Mouse (Mus musculus): Measurements from ENCODE around the gene Sel1l. TPM values are rescaled to one million over a fixed set of nuclear protein-coding genes. Genes with fewer than 3 reads are reported as not detected.

The Sel1l gene
- 100 to 1,000 TPM; 129 to 154 (median 146) TPM for total RNA-seq (2022)

DNA sequence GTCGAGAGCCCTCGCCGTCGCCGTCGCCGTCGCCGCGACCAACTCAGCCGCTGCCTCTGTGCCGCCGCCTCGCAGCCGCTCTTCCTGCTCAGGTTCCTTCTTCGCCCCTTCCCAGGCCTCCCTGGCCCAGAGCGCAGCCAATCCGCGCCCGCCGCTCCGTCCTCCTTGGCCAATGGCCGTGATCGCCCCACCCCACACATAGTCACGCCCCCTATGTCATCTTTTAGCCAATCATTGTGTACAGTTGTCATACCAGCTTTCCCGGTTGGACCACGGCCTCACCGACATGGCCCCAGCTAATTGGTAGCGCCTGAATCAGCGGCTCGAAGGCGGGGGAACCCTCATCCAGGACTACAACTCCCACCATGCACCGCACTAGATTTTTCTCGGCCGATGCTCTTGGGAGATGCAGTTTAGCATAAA, at the start of gene Sel1l:
TSS of gene Sel1l (minus strand) at position 113 of the 423 bp plus-strand sequence.
- peak; percentile 91 to 99 for DNase-seq (ENCODE audit: low spot score in 2 of 2)

DNA sequence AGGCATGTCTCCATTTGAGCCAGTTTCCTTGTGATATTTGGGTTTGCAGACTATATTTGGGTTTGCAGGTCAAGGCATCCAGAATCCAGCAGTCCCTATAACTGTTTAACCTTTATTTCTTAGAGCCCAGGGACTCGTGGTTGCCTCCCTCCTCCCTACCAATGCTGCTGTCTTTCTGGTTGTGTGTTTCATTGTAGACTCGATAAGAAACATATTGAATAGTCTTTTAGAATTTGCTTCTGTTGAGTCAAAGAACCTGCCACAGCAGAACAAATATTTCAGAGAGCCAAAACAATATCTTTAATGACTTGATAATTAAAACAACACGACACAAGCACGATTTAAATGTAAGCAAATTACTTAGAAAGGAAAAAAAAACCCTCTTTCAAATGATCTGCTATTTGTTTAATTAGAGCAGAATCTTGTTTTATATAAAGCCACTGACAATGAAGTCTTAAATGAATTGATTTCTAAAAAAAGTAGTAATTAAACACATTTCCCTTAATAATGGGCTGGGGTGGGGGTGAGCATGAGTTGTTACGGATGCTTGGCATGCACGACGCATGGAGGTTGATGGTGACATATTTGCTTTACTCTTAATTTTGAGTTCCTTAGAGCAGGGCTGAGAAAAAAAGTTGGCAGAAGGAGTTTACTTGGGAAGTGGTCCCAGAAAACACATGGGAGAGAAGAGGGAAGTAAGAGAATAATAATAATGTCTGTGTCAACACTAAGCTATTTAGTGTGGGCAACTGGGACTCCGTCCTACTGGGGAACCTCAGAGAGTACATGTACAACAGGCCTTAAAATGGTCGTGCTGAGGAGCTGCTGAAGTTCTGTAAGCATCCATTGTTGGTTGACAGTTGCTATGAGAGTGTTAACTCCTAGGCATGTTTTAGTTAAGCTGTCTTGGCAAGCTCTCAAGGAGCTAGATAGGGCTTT, 43.9 kb upstream of the Sel1l start:
- DNase-seq (ENCODE audit: low spot score in 2 of 2) = no peak

DNA sequence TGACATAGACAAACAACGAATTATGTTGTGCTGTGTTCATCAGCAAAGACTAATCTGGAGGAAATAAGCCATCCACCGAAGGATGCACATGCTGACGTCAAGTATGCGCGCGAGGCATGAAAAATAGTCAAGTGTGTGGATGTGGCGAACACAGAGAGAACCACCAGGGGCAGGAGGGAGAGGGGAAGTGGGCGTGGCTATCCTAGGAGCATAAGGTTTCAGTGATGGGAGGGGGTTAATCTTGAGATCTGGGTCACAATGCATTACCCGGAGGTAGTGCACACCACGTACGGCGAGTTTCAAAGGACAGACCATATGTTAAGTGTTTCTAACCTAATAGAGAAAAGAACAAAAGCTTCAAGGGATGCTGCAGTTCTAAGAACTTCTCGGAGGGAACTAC, 31.5 kb upstream of the Sel1l start:
- no peak for DNase-seq (ENCODE audit: low spot score in 2 of 2)

DNA sequence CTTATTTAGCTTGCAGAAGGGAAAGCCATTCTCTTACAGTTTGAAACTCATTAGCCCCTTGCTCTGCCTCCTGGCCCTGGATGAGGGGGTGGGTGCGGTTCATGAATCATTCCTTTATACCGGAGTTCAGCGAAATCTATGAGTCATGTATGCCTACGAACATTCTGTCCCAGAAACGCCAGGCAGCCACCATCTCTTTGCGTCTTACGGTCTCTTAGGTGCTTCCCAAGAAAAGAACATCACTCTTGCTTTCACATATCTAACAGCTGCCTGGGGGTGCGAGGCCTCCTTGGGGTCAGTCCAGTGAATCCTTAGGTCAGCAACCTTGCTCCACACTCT, 29.9 kb upstream of the Sel1l start:
- DNase-seq (ENCODE audit: low spot score in 2 of 2) = peak; percentile 46 to 87

DNA sequence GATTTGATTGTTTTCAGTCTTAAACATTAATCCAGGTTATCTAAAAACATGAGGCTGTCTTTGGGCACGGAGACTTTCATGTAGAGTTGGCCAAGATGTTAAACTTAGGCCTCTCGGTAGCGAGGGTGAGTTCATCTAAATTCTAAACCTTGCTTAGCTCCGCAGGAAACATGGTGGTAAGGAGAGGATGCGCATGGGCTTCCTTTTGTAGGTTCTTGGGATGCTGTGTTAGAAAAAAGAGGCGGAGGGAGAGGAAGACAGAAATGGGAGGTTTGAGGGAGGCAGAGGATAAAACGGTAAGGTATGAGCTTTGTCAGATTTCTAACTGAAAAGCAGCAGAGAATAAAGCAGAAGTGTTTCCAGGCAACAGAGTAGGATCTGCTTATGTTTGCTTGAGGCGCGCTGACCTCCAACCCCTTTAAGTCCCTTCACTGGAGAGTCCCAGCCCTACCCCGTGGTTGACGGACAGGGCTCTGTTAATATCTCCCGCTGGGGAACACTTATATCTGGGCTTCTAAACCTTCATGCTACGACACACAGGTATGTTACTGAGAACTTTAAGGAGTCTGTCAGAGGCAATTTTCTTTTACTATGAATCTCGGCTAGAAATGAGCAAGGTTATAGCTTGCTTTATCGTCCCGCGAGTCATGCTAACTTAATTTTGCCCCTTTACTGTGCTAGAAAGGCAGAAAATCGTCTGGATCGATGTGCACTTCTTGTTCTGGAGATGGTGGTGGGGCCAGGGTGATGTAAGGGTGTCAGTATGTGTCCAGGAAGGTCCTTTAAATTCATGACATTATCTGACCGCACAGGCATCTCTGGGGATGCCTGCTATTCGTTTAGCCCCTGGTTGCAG, 29.3 kb upstream of the Sel1l start:
- no peak for DNase-seq (ENCODE audit: low spot score in 2 of 2)

DNA sequence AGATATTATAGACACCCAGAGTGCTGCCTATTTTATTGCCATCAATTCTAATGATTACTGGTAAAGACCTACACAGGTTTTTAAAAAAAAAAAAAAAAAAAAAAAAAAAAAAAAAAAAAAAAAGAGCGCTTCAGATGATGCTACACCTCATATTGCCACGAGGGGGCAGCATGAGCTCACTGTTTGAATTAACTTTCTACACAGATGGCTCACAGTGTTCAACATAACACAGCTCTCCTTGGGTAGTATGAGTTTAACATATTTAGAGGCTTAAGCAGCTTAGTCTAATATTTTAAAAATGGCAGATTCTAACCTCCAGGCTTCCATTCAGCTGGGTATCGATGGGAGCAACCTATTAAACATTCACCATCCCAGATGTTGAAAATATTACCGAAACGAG, 28.7 kb upstream of the Sel1l start:
- no peak for DNase-seq (ENCODE audit: low spot score in 2 of 2)

DNA sequence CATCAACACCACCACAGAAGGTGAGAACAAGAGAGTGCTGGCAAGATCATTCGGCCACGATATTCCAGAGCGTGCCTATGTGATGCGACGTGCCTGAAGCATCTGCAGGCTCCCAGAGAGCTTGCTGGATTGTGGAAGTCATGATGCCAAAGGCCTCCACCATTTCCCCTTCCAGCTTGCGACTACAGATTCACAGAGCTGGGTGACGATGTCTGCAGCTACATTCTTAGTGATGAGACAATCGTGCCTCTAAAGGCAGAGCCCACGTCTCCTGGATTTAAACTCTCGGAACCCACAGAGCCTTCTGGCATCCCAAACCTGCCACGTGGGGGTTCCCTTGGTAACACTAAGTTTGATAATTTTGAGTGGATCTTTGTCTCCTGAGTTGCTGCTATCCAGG, 21.7 kb upstream of the Sel1l start:
- DNase-seq (ENCODE audit: low spot score in 2 of 2) = peak in 1 of 2 experiments; percentile 41

DNA sequence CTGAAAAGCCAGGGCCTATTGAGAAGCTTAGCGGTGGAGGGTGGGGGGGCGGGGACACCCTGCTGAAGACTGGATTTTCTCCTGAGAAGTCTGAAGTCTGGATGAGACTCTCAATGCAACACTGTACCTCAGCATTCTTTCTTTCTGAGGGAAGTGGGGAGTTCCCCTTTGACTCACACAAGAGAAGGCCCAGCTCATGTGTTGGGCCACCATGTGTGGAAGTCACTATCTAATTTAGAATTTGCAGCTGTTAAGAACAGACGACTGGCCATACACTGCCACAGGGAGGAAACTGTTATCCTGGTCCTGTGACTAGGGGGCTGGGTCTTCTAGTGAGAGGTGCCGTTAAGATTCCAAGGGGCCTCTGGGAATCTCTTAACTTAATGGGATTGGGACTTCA, 20.4 kb upstream of the Sel1l start:
- no peak for DNase-seq (ENCODE audit: low spot score in 2 of 2)

DNA sequence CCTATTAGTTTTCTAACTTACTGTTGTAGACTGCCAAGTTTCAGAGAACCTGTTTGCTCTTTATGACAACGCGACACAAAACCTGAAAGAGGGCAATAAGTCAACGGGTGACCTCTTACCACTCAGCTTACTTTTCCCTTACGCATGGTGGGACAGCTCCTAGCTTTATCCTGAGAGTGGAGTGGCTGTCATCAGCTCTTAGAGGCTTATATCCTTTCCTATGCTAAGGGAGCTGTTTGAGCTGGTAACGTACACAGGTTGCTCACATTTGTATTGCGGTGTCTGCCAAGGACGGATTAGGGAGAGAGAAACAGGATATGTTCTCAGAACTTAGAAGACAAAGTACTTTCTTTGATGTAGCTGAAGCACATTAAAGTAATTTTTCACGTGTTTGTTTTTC, 5.4 kb upstream of the Sel1l start:
- no peak for DNase-seq (ENCODE audit: low spot score in 2 of 2)

DNA sequence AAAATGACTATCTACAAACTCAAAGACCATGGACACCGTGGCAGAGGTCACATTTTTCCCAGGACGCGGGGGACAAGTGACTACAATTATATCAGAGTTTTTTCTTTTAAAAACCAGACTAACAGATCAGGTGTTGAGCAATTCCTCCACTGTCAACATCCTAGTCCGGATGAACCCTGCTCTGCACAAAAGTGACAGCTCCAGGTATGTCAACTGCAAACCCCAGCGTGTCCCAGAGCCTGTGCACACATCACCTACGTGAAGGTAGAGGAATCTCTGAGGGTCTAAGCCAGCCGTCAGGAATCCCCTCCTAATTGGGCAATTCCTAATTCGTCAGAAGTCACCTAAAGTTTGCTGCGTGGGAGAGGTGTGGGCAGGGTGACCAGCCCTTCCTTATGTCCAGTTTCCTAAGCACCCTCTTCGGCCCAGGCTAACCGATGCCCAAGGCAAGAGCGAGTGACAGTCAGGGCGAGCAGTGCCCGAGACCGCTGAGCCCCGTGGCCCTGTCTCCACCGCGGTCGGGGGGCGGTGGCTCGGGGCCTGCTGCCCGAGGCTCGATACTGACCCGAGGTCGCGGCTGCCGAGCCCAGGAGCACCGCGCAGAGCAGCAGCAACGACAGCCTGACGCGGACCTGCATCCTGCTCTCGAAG, 438 bp downstream of the Sel1l start:
- DNase-seq (ENCODE audit: low spot score in 2 of 2) = peak in 1 of 2 experiments; percentile 23

DNA sequence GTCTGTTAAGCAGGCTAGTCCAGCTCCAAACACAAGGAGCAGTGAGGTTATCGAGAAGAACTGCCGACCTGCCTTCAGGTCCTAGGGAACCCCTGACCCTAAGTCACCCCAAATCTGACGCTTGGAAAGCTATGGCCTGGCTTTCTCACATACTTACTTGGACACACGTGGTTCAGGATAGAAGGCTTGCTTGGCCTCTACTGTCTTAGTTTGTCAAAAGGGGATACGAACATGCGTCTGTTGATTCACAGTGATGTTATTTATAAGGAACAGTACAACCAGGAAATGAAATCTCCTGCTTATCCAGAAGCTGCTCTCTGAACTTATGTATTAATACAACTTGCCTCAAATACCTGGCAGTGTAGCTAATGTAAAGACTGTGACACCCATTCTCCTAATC, 2.9 kb downstream of the Sel1l start:
- DNase-seq (ENCODE audit: low spot score in 2 of 2) = no peak

DNA sequence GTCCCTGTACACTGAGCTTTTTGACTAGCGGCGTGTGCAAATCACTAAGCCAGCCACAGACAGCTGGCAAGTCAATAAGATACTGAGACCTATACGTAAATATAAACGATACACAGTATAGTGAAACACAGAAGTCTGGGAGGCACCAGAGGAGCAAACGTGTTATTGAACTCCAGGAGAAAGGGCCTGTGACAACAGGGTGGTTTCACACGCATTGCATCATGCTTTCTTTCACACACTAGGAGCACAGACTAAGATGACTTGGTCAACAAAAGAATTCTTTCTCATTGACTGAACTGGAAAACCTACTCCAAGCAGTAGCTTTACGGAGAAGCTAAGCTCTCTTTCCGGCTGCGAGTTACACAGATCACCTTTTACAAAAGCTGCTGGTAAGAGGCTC, 3.6 kb downstream of the Sel1l start:
- DNase-seq (ENCODE audit: low spot score in 2 of 2) = no peak

DNA sequence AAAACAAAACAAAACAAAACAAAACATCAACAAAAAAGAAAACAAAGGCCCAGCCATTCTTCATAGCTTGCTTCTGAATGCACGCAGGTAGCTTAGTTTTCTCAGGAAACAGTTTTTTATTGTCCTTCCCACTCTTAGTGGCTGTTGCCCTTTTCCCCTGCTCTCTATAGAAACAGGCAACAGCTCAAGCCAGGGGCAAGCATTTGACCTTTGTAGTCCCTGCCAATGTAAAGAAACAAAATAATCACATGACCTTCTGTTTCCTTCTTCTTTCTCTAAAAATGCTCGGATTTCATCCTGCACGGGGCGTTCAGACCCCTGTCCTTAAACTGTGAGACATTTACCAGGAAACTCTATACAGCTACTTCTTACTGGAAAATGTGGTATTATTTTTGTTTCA, 4.4 kb downstream of the Sel1l start:
- no peak for DNase-seq (ENCODE audit: low spot score in 2 of 2)

DNA sequence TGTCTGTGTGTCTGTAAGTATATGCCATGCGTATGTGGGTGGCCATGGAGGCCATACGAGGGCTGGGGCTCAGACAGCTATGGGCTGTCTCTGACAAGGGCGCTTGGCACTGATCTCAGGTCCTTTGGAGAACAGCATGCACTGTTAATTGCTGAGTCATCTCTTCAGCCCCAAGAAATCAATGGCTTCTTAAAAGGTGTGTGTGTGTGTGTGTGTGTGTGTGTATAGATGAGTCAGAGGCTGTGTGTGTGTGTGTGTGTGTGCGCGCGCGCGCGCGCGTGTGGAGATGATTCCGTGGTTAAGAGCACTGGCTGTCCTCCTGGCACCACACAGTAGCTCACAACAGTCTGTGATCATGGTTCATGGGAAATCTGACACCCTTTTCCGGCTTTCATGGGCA, 5.1 kb downstream of the Sel1l start:
- DNase-seq (ENCODE audit: low spot score in 2 of 2) = no peak

DNA sequence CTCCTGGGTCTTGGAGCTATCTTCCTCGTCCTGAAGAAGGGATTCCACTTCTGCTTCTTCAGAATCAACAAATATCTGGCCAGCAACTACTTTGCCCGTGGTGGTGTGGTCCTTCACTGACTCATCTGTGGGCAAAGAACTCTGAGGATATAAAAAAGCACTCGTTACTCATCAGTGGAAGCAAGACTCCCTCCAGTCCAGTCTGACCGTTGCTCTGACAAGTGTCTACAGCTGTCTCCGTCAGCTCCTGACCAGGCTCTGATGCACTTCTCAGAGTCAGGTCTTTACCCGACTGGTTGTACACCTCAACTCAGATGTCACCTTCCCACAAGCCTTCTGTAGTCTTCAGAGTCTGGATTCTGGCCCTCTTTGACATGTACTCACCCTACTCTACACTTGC, 7.2 kb downstream of the Sel1l start:
- no peak for DNase-seq (ENCODE audit: low spot score in 2 of 2)

DNA sequence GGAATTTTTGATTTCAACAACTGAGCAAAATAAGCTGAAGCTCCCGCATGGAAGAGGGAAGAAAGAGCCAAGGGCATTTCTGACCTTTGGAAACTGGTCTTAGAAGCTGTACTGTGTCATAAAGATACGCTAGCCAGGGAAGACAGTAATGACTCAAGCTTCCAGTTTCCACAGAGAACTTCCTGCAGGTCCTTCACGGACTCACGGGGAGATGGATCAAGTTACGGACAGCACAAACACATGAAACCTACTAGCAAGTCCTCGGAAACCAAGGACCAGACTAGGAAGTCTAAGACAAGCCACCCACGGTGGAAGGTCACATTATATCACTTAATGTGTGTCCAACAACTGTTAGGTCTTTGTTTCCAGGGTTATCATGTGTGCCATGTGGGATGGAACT, 10.7 kb downstream of the Sel1l start:
- no peak for DNase-seq (ENCODE audit: low spot score in 2 of 2)

DNA sequence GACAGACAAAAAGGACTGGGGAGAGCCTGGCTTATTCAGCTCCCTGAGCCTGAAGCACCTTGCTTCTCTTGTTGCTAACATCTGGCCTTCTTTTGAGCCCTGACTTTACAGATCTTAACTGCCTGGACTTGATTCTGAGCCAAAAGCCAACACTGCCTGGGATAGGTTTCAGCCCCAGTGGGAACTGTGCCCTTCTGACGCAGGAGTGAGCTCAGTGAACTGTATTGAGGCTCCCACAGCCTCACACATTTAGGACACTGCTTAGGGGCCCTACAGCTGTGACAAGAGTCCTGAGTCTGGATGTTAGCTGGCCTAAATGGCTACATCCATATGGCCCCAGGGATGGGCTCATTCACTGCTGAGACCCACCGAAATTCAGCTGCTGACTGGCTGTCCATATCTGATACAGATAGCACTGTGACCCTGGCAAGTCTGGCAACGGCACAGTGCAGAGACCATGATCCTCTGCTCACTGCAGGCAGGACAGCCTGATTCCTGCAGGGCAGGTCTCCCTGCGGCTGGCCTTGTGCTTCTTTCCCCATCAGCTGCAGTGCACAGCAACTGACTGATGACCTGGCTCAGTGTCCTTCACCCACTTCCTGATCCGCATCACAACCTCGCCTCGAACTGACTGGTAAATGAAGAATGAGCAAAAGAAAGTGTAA, 11.4 kb downstream of the Sel1l start:
- DNase-seq (ENCODE audit: low spot score in 2 of 2) = no peak

DNA sequence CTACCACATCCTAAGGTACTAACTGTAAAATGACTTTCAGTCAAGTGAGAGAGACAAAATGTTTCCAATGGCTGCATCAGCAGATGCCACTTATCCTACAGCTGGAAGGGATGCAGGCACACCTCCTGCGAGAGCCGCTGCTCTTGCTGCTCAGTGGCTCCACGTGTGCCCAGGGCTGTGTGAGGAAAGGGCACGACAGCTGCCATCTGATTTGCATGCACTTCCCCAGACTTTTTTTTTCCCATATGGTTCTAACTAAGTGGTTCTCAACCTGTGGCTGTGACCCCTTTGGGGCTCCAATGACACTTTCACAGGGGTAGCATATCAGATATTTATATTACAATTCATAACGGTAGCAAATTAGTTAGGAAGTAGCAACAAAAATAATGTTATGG, 15.0 kb downstream of the Sel1l start:
- no peak for DNase-seq (ENCODE audit: low spot score in 2 of 2)

DNA sequence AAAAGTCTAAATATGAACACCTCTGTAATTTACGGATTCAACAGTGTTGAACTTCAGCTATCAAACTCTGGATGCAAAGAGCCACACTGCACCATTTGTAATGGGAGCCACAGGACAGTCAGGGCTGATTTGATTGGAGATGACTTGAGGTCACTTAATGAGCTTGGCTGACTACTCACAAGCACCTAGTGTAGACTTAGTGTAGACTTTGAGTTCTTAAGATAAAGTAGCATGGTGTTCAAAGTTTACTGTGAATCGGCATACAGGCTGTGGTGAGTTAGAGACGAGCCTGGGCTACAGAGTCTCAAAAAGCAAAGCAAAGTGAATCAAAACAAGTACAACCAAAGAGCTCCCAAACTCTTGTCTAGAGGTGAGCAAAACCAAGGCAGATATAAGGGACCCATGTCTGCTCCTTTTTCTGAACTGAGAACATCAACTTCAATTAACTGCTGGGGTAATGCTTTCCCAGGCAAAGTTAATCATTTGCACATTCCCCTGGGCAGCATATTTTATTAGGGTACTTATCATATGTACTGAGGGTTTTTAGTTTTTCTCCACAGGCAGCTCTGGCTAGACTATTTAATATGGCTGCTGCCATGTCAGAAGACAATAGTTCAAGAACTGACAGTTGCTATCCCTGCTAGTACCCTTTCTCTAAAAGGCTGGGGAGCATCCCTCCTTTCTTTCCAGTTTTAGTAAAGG, 15.6 kb downstream of the Sel1l start:
- DNase-seq (ENCODE audit: low spot score in 2 of 2) = no peak

DNA sequence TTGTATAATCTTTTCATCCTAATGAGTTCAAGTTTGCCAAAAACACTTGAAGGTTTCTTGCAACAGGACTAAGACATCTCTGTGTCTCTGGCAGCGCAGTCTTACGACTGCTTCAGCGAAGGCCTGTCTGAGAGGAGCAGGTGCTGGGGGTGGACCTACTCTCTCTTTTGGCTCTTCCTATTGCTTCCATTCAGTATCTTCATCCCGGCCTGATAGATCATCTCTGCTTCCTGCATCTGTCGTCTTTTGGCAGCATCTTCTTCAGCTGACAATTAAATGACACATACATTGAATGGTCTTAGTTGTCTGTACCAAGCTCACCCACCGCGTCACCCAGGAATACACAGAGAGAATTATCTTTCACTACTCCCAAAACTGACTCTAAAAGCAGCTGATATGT, 17.5 kb downstream of the Sel1l start:
- DNase-seq (ENCODE audit: low spot score in 2 of 2) = no peak

DNA sequence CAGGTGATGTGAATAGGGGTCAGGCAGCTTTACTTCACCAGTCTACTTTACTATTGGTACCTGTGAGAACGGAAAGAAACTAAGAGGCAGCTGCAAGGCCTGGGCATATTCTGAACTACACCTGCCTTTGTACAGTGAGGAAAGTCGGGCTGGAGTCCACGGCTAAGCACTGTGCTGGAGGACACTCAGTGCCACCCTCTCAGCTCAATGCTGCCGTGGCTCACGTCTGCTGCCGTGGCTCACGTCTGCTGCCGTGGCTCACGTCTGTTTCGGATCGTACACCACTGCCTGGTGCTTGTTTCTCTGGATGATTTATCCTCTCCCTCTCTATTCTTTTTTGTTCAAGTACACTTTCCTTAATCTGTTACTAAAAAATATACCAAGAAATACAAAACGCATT, 28.5 kb downstream of the Sel1l start:
- no peak for DNase-seq (ENCODE audit: low spot score in 2 of 2)
